Mouse (Mus musculus) G1E (cell line): ENCODE results near the gene Plch2.

Source experiments
- CTCF ChIP-seq: IDR thresholded peaks from 2 replicates; pipeline ENCODE4 v1.5.1; 2012; ENCODE audit warnings: low read depth, low read length, inconsistent platforms, mixed read lengths
- GATA1 ChIP-seq: IDR thresholded peaks from 2 replicates; pipeline ENCODE4 v1.6.1; 2012; ENCODE audit warnings: borderline replicate concordance, low read length, inconsistent platforms, mixed read lengths
- GATA2 ChIP-seq: IDR thresholded peaks from 2 replicates; pipeline ENCODE4 v1.6.1; 2012; ENCODE audit warnings: low read depth, low read length, inconsistent platforms, borderline replicate concordance
- POLR2AphosphoS5 ChIP-seq: IDR thresholded peaks from 2 replicates; pipeline ENCODE4 v1.6.1; 2012; ENCODE audit warnings: low read depth, low read length, inconsistent platforms; ENCODE audit not compliant: insufficient replicate concordance
- TAL1 ChIP-seq: conservative IDR thresholded peaks from 2 replicates; pipeline ENCODE4 v1.6.1; 2012; ENCODE audit warnings: low read depth, low read length, inconsistent platforms, mixed read lengths

DNA sequence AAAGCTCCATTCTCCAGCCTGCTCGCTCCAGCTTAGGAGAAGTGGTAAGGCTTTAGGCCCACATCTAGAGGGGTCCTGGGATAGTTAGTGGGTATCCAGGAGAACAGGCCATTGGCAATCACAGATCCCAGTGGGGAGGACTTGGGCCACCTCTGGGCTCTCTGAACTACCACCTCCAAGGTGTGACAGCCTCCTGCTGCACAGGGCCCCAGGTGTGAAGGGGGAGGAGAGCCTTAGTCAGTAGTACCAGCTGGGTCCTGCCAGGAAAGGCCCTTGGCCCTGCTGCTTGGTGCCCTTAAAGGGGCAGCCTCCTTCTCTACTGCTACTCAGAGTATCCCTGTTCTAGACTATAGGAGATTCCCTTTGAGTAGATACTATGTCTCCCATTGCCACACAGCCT is 36.4 kb downstream of the Plch2 start:
- TF ChIP-seq CTCF (no peak), GATA1 (no peak), POLR2AphosphoS5 (no peak), TAL1 (no peak), GATA2 (no peak)
